Mouse (Mus musculus) lung, embryonic 15.5 days (tissue): ENCODE measurements around the gene Cacna1d. TPM values are rescaled to one million over a fixed set of nuclear protein-coding genes. Genes with fewer than 3 reads are reported as not detected.

ENCODE experiments used
- ATAC-seq: fragments of 200-750 bp; cut with Nextera tagmentation; 2 replicates; pipeline ENCODE4 v1.8.0; 2017; ENCODE audit warnings: moderate number of reproducible peaks, borderline replicate concordance; ENCODE audit not compliant: low FRiP score, low TSS enrichment; ENCODE audit errors: extremely low read depth
- H3K27ac ChIP-seq: fragments of 300-500 bp; sonication (generic); 2 replicates; pipeline ENCODE4 v1.5.1; 2015; ENCODE audit warnings: moderate library complexity, mild to moderate bottlenecking, inconsistent platforms
- H3K27me3 ChIP-seq: fragments of 300-500 bp; sonication (generic); 2 replicates; pipeline ENCODE4 v1.6.1; 2015; ENCODE audit warnings: inconsistent platforms
- H3K36me3 ChIP-seq: fragments of 300-500 bp; sonication (generic); 2 replicates; pipeline ENCODE4 v1.6.1; 2015; ENCODE audit warnings: inconsistent platforms
- H3K4me1 ChIP-seq: fragments of 300-500 bp; sonication (generic); 2 replicates; pipeline ENCODE4 v1.6.1; 2015; ENCODE audit warnings: inconsistent platforms
- H3K4me2 ChIP-seq: fragments of 300-500 bp; sonication (generic); 2 replicates; pipeline ENCODE4 v1.6.1; 2015; ENCODE audit warnings: inconsistent platforms, mild to moderate bottlenecking, moderate library complexity
- H3K4me3 ChIP-seq: fragments of 300-500 bp; sonication (generic); 2 replicates; pipeline ENCODE4 v1.5.1; 2015; ENCODE audit warnings: mild to moderate bottlenecking, inconsistent platforms
- H3K9ac ChIP-seq: fragments of 300-500 bp; sonication (generic); 2 replicates; pipeline ENCODE4 v1.6.1; 2015; ENCODE audit warnings: inconsistent platforms
- H3K9me3 ChIP-seq: fragments of 300-500 bp; sonication (generic); 2 replicates; pipeline ENCODE4 v1.6.1; 2016; ENCODE audit warnings: inconsistent platforms
- WGBS: fragments of 180-500 bp; shearing (Covaris S2); methylation state at CpG from one replicate; pipeline ENCODE4 v1.1.7; 2015; 5-methylcytosine and 5-hydroxymethylcytosine counted together
- polyA plus RNA-seq: library from polyadenylated mRNA; unstranded; fragments of >200 nt; fragmentation: Nextera tagmentation; extraction: Ambion mirVana; gene quantifications from 2 replicates; pipeline ENCODE4 v1.2.1, GENCODE M21; 2015

Gene Cacna1d
- polyA plus RNA-seq, 1 experiment from 2014 or later, result 8.9 TPM

DNA sequence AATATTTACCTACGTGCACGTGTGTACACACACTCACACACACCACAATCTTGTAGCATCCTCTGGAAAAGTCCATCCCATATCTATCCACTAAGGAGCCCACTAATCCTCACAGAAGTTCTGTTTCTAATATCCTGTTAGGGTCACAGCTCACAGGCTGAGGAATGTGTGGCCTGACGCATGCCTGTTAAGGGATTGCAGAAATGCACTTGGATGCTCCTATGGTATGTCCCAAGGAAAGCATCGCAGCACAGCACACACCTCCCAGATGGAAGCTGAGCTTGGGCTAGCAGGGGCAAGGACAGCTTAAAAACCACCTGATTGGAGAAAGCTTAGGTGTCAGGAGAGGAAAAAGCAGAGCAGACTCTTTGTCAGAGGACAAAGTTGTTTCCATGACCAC, 271.4 kb downstream of the Cacna1d start:
- 67% methylated on average over 4 of the region's 4 CpGs for WGBS
- H3K4me1 ChIP-seq, result 0 out of 2 replicates have a peak, but pooled peaks cover 2% of the 10 kb centered on the region
- H3K36me3 ChIP-seq, result no peaks in the 10 kb centered on the region
- H3K9me3 ChIP-seq, result no peaks in the 10 kb centered on the region
- no peak for ATAC-seq
- no peak overlapping the region for H3K4me3 ChIP-seq
- no peak overlapping the region for H3K9ac ChIP-seq
- no peaks in the 10 kb centered on the region for H3K27me3 ChIP-seq
- H3K27ac ChIP-seq, result no peak overlapping the region
- H3K4me2 ChIP-seq, result no peak overlapping the region

DNA sequence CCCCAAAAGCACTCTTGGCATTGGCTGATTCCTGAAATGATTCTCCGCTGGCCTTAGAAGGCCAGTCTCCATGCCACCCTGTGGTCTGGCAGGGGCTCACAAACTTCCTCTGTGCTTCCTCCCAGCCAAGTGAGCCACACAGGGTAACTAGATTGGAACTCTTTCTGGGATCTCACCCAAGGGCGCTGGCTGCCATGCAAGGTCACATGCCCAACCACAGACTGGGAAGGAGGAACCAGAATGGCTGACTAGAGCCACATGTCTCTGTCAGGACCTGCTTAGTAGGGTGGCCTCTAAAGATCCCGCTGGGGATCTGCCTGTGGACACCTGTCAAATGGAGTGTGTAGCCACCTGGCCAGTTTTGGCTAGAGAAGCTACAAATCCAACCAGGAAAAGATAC, 273.1 kb downstream of the Cacna1d start:
- Histone ChIP-seq H3K4me3 (no peak overlapping the region), H3K4me1 (0 out of 2 replicates have a peak, but pooled peaks cover 2% of the 10 kb centered on the region), H3K9me3 (no peaks in the 10 kb centered on the region), H3K9ac (no peak overlapping the region), H3K4me2 (no peak overlapping the region), H3K36me3 (no peaks in the 10 kb centered on the region), H3K27ac (no peak overlapping the region), H3K27me3 (no peaks in the 10 kb centered on the region)
- WGBS, result 93% methylated on average over 3 of the region's 3 CpGs
- no peak for ATAC-seq

DNA sequence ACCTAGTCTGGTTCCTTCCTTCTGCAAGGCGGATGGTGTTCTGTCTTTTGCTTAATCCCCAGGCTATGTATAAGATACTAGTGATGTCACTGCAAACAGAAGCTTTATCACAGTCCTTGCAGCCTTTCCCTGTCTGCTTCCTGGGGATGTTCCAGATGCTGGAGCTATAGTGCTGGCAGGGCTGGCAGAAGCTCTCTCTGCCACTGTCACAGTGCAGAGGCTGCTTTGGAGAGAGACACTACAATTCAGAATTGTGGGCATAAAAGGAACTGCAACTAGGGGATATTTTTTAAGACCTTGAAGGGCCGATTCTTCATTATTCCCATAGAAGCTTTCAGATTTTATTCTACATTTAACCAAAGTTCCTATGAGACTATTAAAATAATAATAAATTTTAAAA, 274.1 kb downstream of the Cacna1d start:
- Histone ChIP-seq H3K27ac (no peak overlapping the region), H3K4me2 (no peak overlapping the region), H3K4me1 (0 out of 2 replicates have a peak, but pooled peaks cover 2% of the 10 kb centered on the region), H3K9me3 (no peaks in the 10 kb centered on the region), H3K4me3 (no peak overlapping the region), H3K27me3 (no peaks in the 10 kb centered on the region), H3K9ac (no peak overlapping the region), H3K36me3 (no peaks in the 10 kb centered on the region)
- WGBS, result 92% methylated on average over 2 of the region's 2 CpGs
- ATAC-seq, result no peak

DNA sequence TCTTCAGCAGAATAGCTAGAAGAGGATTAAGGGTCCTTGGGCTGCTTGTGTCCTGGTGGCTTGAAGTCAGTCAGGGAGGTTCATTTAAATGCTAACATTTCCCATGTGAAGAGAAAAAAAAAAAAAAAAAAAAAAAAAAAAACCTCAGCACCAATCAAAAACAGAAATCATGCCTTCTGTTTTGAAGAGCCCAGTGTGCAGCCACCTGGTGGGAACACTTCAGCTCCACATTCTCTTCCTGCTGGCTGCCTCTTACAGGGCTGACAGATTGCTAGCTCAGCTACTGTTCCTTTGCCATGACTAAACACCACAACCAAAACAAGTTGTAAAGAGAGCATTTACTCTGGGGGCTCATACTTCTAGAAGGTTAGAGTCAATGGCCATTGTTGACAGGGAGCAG, 283.1 kb downstream of the Cacna1d start:
- no peak for ATAC-seq
- H3K36me3 ChIP-seq, result no peaks in the 10 kb centered on the region

DNA sequence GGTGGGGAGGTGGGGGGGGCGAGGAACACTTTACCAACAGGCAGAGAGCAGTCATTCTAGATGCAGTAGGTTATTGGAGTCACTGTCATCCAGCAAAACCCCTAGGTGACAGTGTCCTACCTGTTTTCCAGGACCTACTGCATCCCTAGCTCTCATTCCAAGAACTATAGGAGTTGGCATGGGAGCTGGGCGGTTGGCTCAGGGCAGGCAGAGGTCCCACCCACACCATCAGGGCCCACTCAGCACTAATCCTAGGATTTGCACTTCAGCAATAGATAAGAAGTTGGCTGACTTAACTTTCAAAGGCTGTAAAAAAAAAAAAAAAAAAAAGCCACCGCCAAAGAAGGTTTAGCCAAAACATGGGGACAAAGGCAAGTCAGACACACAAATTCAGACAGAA, 285.4 kb downstream of the Cacna1d start:
- Histone ChIP-seq H3K27ac (no peak overlapping the region), H3K36me3 (no peaks in the 10 kb centered on the region), H3K9me3 (no peaks in the 10 kb centered on the region), H3K4me3 (no peak overlapping the region), H3K4me2 (no peak overlapping the region), H3K4me1 (peaks cover 11% of the 10 kb centered on the region), H3K27me3 (no peaks in the 10 kb centered on the region), H3K9ac (no peak overlapping the region)
- 26% methylated on average over 3 of the region's 3 CpGs for WGBS
- ATAC-seq, result no peak

More for the DNA sequence above, 283.1 kb downstream of the Cacna1d start:
- Histone ChIP-seq H3K9me3 (no peaks in the 10 kb centered on the region), H3K27me3 (no peaks in the 10 kb centered on the region), H3K27ac (no peak overlapping the region), H3K9ac (no peak overlapping the region), H3K4me2 (no peak overlapping the region), H3K4me1 (peaks cover 11% of the 10 kb centered on the region), H3K4me3 (no peak overlapping the region)

DNA sequence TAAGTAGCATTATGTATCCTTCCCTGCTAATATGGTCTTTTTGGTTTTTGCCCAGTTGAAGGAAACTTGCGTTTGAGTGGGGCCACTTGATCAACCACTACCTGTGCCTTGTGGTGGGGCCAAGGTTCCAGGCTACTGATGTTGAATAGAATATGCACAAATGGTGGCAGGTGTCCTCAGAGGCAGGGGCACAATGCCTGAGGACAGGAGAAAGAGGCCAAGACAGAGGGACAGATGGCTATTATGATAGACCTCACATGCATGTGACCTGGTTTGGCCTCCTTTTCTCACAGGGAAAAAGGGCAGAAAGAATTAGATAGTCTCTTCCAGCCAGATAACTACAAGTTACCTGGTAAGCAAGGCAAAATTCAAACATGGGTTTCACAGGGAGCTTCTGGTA, 286.7 kb downstream of the Cacna1d start:
- ATAC-seq, result no peak
- H3K9me3 ChIP-seq, result no peaks in the 10 kb centered on the region
- H3K9ac ChIP-seq, result no peak overlapping the region
- WGBS, result 91% methylated on average over 1 of the region's 1 CpGs
- H3K27ac ChIP-seq, result no peak overlapping the region
- H3K4me2 ChIP-seq, result no peak overlapping the region
- H3K27me3 ChIP-seq, result no peaks in the 10 kb centered on the region
- H3K4me1 ChIP-seq, result peaks cover 11% of the 10 kb centered on the region
- no peaks in the 10 kb centered on the region for H3K36me3 ChIP-seq
- H3K4me3 ChIP-seq, result no peak overlapping the region

DNA sequence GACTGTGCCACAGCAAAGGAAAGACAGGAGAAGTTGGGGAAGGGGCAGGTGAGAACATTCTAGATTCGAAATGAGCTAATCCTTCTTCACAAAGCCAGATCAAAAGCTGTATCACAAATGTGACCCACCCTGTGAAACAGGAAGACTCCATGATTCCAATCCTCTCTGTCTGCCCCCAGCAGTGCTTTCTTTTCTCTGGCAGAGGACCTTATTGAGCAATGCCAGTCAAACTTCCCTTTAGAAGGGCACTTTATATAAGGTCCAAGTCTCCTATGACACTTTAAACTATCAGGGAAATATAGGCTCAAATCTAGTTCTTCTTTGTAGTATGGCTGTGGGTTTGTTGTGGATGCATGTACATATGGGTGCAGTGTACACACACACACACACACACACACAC, 290.9 kb downstream of the Cacna1d start:
- H3K9me3 ChIP-seq, result no peaks in the 10 kb centered on the region
- no peak overlapping the region for H3K9ac ChIP-seq
- H3K27ac ChIP-seq, result no peak overlapping the region
- H3K36me3 ChIP-seq, result no peaks in the 10 kb centered on the region
- no peaks in the 10 kb centered on the region for H3K4me1 ChIP-seq
- no peaks in the 10 kb centered on the region for H3K27me3 ChIP-seq
- WGBS, result 78% methylated on average over 1 of the region's 1 CpGs
- no peak for ATAC-seq
- H3K4me3 ChIP-seq, result no peak overlapping the region
- H3K4me2 ChIP-seq, result no peak overlapping the region

DNA sequence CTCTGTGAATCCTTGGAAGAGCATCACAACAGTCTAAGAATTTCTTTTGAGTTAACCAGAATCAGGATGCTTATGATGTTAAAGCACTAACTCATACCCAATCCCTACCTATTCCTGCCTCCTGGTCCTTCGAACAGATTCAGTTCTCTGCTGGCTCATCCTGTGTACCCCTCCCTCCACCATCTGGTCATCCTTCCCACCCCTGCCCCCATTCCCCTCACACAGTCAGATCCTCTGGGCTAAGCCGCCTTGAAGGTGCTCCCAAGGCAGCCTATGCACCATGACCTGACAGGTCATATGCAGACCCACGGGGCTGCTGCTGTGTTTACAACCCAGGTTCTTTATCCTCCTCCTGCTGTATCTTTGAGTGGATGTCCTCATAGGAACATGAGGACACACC, 292.4 kb downstream of the Cacna1d start:
- 83% methylated on average over 3 of the region's 3 CpGs for WGBS
- H3K27me3 ChIP-seq, result no peaks in the 10 kb centered on the region
- no peak for ATAC-seq

DNA sequence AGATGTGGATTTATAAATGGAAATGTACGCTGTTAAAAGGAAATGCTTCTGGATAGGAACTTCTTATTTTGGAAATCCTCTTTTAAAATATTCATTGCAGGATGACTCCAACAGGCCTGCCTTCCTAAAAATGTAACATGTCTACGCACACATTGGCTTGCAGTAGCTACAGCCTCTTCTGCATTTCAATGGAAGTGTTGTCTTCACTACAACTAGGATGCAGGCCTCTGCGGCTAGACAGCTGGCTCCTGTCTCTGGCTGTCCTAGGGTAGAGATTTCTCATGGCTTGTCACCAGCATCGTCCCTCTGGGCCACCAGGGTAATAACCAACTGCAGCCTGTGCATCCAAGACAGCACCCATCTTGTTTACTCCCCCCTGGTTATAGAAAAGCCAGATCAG, 293.1 kb downstream of the Cacna1d start:
- no peaks in the 10 kb centered on the region for H3K36me3 ChIP-seq
- H3K9me3 ChIP-seq, result no peaks in the 10 kb centered on the region
- H3K4me2 ChIP-seq, result no peak overlapping the region
- ATAC-seq, result peak; percentile 46; the same call in 1 of the 2 replicates
- H3K4me3 ChIP-seq, result no peak overlapping the region
- H3K27ac ChIP-seq, result no peak overlapping the region
- no peak overlapping the region for H3K9ac ChIP-seq
- 56% methylated on average over 4 of the region's 4 CpGs for WGBS
- H3K4me1 ChIP-seq, result no peaks in the 10 kb centered on the region
- H3K27me3 ChIP-seq, result no peaks in the 10 kb centered on the region

More for the DNA sequence above, 292.4 kb downstream of the Cacna1d start:
- no peak overlapping the region for H3K4me3 ChIP-seq
- H3K9ac ChIP-seq, result no peak overlapping the region
- H3K9me3 ChIP-seq, result no peaks in the 10 kb centered on the region
- no peaks in the 10 kb centered on the region for H3K36me3 ChIP-seq
- H3K27ac ChIP-seq, result no peak overlapping the region
- no peak overlapping the region for H3K4me2 ChIP-seq
- no peaks in the 10 kb centered on the region for H3K4me1 ChIP-seq

DNA sequence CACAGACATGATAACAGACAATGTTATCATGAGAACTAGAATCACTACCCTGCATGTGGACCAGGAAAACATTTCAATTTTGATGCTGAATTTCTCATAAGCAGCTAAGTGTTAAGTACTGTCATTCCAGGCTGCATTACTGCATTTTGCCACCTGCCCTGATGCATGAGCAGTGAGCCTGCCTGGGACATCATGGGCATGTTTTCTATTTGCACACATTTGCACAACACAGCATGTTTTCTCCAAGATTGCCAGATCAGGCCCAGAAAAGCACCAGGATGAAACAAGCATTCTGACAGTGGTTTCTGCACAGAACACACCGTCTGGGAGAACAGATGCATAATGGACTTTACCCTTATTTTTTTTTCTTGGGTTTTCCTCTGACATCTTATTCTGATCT, 294.3 kb downstream of the Cacna1d start:
- Histone ChIP-seq H3K9me3 (no peaks in the 10 kb centered on the region), H3K36me3 (no peaks in the 10 kb centered on the region), H3K27me3 (no peaks in the 10 kb centered on the region), H3K4me3 (no peak overlapping the region), H3K4me1 (no peaks in the 10 kb centered on the region), H3K4me2 (no peak overlapping the region), H3K27ac (no peak overlapping the region), H3K9ac (no peak overlapping the region)
- 79% methylated on average over 1 of the region's 1 CpGs for WGBS
- no peak for ATAC-seq

DNA sequence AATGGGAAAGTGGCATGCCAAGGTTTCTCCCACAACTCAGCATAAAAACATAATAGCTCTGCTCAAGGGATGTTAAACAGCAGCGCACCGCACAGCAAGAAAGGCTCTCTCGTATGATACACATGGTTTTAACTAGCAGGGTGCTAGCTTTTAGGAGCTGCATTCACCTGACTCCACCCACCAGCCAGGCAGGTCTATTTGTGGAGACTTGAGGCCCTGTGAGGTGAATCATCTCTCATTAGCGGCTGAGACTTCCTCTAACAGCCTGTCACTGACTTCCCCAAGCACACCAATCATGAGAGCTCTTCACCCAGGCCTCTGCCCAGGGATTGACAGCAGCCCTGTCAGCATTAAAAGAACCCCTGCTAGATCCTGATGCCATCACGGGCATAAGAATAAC, 295.0 kb downstream of the Cacna1d start:
- 51% methylated on average over 5 of the region's 5 CpGs for WGBS
- no peak overlapping the region for H3K27ac ChIP-seq
- H3K27me3 ChIP-seq, result no peaks in the 10 kb centered on the region
- H3K9me3 ChIP-seq, result no peaks in the 10 kb centered on the region
- no peak overlapping the region for H3K4me2 ChIP-seq
- no peaks in the 10 kb centered on the region for H3K36me3 ChIP-seq
- no peak overlapping the region for H3K9ac ChIP-seq
- no peak for ATAC-seq
- H3K4me3 ChIP-seq, result no peak overlapping the region
- H3K4me1 ChIP-seq, result no peaks in the 10 kb centered on the region

DNA sequence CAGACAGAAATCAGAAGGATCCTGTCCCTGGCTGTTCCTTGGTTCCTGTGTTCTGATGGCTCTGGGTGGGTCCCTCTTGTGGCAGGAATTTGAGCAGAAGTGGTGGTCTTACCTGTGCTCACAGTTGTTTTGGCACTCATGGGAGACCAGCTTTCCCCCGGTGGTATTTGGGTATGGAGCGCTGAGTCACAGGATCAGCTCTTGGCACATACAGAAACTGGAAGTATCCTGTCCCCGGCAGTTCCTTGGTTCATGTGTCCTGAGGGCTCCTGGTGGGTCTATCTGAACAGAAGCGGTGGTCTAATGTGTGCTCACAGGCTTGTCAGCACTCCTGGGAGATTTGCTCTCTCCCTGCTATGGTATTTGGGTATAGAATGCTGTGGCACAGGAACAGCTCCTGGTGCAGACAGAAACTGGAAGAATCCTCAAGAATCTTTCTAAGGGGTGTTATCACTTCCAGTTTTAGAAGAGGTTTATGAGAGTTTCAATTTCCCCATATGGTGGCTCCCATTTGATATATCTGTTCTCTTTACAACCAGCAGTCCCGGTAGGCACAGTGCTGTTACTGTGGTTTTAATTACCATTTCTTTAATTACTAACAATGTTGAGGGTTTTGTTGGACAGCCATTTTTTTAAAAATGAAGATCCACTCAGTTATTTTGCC, 300.8 kb downstream of the Cacna1d start:
- Histone ChIP-seq H3K4me1 (no peaks in the 10 kb centered on the region; the same call in 1 of the 2 replicates), H3K9ac (no peak overlapping the region), H3K4me2 (no peak overlapping the region), H3K27me3 (no peaks in the 10 kb centered on the region), H3K9me3 (no peaks in the 10 kb centered on the region), H3K27ac (no peak overlapping the region), H3K36me3 (no peaks in the 10 kb centered on the region), H3K4me3 (no peak overlapping the region)
- WGBS, result 84% methylated on average over 5 of the region's 5 CpGs
- no peak for ATAC-seq
